Mouse (Mus musculus): ENCODE data around the gene Prkca. TPM values are rescaled to one million over a fixed set of nuclear protein-coding genes. Genes with fewer than 3 reads are reported as not detected.

Gene Prkca
- polyA plus RNA-seq, 1 experiment from 2014 or later, result 19.8 TPM

- Histone ChIP-seq H3K9ac (ENCODE audit: low read length) (no peak overlapping the region), H3K4me2 (ENCODE audit: low read length) (no peak overlapping the region), H3K4me3 (ENCODE audit: low read depth, low read length) (no peak overlapping the region), H3K4me1 (replicated peaks; ENCODE audit: control insufficient read depth, insufficient read depth, low read length) (no peaks in the 10 kb centered on the region), H3K36me3 (ENCODE audit: control insufficient read depth, insufficient read depth, low read length) (no peaks in the 10 kb centered on the region), H3K9me3 (ENCODE audit: control insufficient read depth, low read length) (no peaks in the 10 kb centered on the region), H3K27me3 (replicated peaks; ENCODE audit: control insufficient read depth, insufficient read depth, low read length) (no peaks in the 10 kb centered on the region), H3K27ac (ENCODE audit: low read depth) (no peak overlapping the region)
- 85% methylated on average over 5 of the region's 5 CpGs for WGBS
- ATAC-seq (replicated peaks; ENCODE audit: low FRiP score, low TSS enrichment, low read depth) (no peak), DNase-seq (ENCODE audit: low spot score) (no peak)
Observed at GRCm38 (mm10) chr11:108068430-108068829, 275.3 kb downstream of the Prkca start.

GRCm38 (mm10) chr11:108067161-108067560, 276.6 kb downstream of the Prkca start:
- Histone ChIP-seq H3K4me1 (replicated peaks; ENCODE audit: control insufficient read depth, insufficient read depth, low read length) (no peaks in the 10 kb centered on the region), H3K27ac (ENCODE audit: low read depth) (no peak overlapping the region), H3K9me3 (ENCODE audit: control insufficient read depth, low read length) (no peaks in the 10 kb centered on the region), H3K36me3 (ENCODE audit: control insufficient read depth, insufficient read depth, low read length) (no peaks in the 10 kb centered on the region), H3K27me3 (replicated peaks; ENCODE audit: control insufficient read depth, insufficient read depth, low read length) (no peaks in the 10 kb centered on the region), H3K9ac (ENCODE audit: low read length) (no peak overlapping the region), H3K4me3 (ENCODE audit: low read depth, low read length) (no peak overlapping the region), H3K4me2 (ENCODE audit: low read length) (no peak overlapping the region)
- DNase-seq (ENCODE audit: low spot score), result no peak
- WGBS, result 93% methylated on average over 7 of the region's 7 CpGs
- ATAC-seq (replicated peaks; ENCODE audit: low FRiP score, low TSS enrichment, low read depth), result no peak

GRCm38 (mm10) chr11:108064401-108064800, 279.3 kb downstream of the Prkca start:
- H3K27me3 ChIP-seq (replicated peaks; ENCODE audit: control insufficient read depth, insufficient read depth, low read length), result no peaks in the 10 kb centered on the region
- no peak overlapping the region for H3K4me3 ChIP-seq (ENCODE audit: low read depth, low read length)
- no peak overlapping the region for H3K9ac ChIP-seq (ENCODE audit: low read length)
- ATAC-seq (replicated peaks; ENCODE audit: low FRiP score, low TSS enrichment, low read depth), result no peak
- DNase-seq (ENCODE audit: low spot score), result no peak
- H3K4me1 ChIP-seq (replicated peaks; ENCODE audit: control insufficient read depth, insufficient read depth, low read length), result no peaks in the 10 kb centered on the region
- H3K9me3 ChIP-seq (ENCODE audit: control insufficient read depth, low read length), result no peaks in the 10 kb centered on the region
- H3K36me3 ChIP-seq (ENCODE audit: control insufficient read depth, insufficient read depth, low read length), result no peaks in the 10 kb centered on the region
- WGBS, result 73% methylated on average over 3 of the region's 3 CpGs
- H3K27ac ChIP-seq (ENCODE audit: low read depth), result no peak overlapping the region
- H3K4me2 ChIP-seq (ENCODE audit: low read length), result no peak overlapping the region

GRCm38 (mm10) chr11:108063096-108063495, 280.6 kb downstream of the Prkca start:
- 58% methylated on average over 8 of the region's 8 CpGs for WGBS
- H3K36me3 ChIP-seq (ENCODE audit: control insufficient read depth, insufficient read depth, low read length), result no peaks in the 10 kb centered on the region
- H3K4me1 ChIP-seq (replicated peaks; ENCODE audit: control insufficient read depth, insufficient read depth, low read length), result no peaks in the 10 kb centered on the region
- no peaks in the 10 kb centered on the region for H3K9me3 ChIP-seq (ENCODE audit: control insufficient read depth, low read length)
- H3K27me3 ChIP-seq (replicated peaks; ENCODE audit: control insufficient read depth, insufficient read depth, low read length), result no peaks in the 10 kb centered on the region
- H3K4me3 ChIP-seq (ENCODE audit: low read depth, low read length), result no peak overlapping the region
- no peak overlapping the region for H3K4me2 ChIP-seq (ENCODE audit: low read length)
- H3K9ac ChIP-seq (ENCODE audit: low read length), result no peak overlapping the region
- no peak overlapping the region for H3K27ac ChIP-seq (ENCODE audit: low read depth)
- DNase-seq (ENCODE audit: low spot score) (no peak), ATAC-seq (replicated peaks; ENCODE audit: low FRiP score, low TSS enrichment, low read depth) (no peak)

- no peak overlapping the region for H3K27ac ChIP-seq (ENCODE audit: low read depth)
- H3K4me1 ChIP-seq (replicated peaks; ENCODE audit: control insufficient read depth, insufficient read depth, low read length), result no peaks in the 10 kb centered on the region
- WGBS, result 88% methylated on average over 17 of the region's 17 CpGs
- no peaks in the 10 kb centered on the region for H3K36me3 ChIP-seq (ENCODE audit: control insufficient read depth, insufficient read depth, low read length)
- no peak overlapping the region for H3K4me3 ChIP-seq (ENCODE audit: low read depth, low read length)
- DNase-seq (ENCODE audit: low spot score), result no peak
- no peak overlapping the region for H3K9ac ChIP-seq (ENCODE audit: low read length)
- no peak overlapping the region for H3K4me2 ChIP-seq (ENCODE audit: low read length)
- no peak for ATAC-seq (replicated peaks; ENCODE audit: low FRiP score, low TSS enrichment, low read depth)
- H3K27me3 ChIP-seq (replicated peaks; ENCODE audit: control insufficient read depth, insufficient read depth, low read length), result no peaks in the 10 kb centered on the region
- no peaks in the 10 kb centered on the region for H3K9me3 ChIP-seq (ENCODE audit: control insufficient read depth, low read length)
Observed at GRCm38 (mm10) chr11:108061571-108062479, 281.9 kb downstream of the Prkca start.

- H3K4me1 ChIP-seq (replicated peaks; ENCODE audit: control insufficient read depth, insufficient read depth, low read length), result no peaks in the 10 kb centered on the region
- no peaks in the 10 kb centered on the region for H3K27me3 ChIP-seq (replicated peaks; ENCODE audit: control insufficient read depth, insufficient read depth, low read length)
- DNase-seq (ENCODE audit: low spot score) (no peak), ATAC-seq (replicated peaks; ENCODE audit: low FRiP score, low TSS enrichment, low read depth) (no peak)
- WGBS, result 88% methylated on average over 6 of the region's 6 CpGs
- H3K9ac ChIP-seq (ENCODE audit: low read length), result no peak overlapping the region
- H3K36me3 ChIP-seq (ENCODE audit: control insufficient read depth, insufficient read depth, low read length), result no peaks in the 10 kb centered on the region
- no peak overlapping the region for H3K27ac ChIP-seq (ENCODE audit: low read depth)
- no peak overlapping the region for H3K4me2 ChIP-seq (ENCODE audit: low read length)
- H3K4me3 ChIP-seq (ENCODE audit: low read depth, low read length), result no peak overlapping the region
- no peaks in the 10 kb centered on the region for H3K9me3 ChIP-seq (ENCODE audit: control insufficient read depth, low read length)
Observed at GRCm38 (mm10) chr11:108057138-108057537, 286.6 kb downstream of the Prkca start.

- Histone ChIP-seq H3K4me2 (ENCODE audit: low read length) (no peak overlapping the region), H3K9me3 (ENCODE audit: control insufficient read depth, low read length) (no peaks in the 10 kb centered on the region), H3K4me3 (ENCODE audit: low read depth, low read length) (no peak overlapping the region), H3K27me3 (replicated peaks; ENCODE audit: control insufficient read depth, insufficient read depth, low read length) (no peaks in the 10 kb centered on the region), H3K4me1 (replicated peaks; ENCODE audit: control insufficient read depth, insufficient read depth, low read length) (no peaks in the 10 kb centered on the region), H3K36me3 (ENCODE audit: control insufficient read depth, insufficient read depth, low read length) (no peaks in the 10 kb centered on the region), H3K27ac (ENCODE audit: low read depth) (no peak overlapping the region), H3K9ac (ENCODE audit: low read length) (no peak overlapping the region)
- DNase-seq (ENCODE audit: low spot score) (no peak), ATAC-seq (replicated peaks; ENCODE audit: low FRiP score, low TSS enrichment, low read depth) (no peak)
- 82% methylated on average over 3 of the region's 3 CpGs for whole genome bisulfite sequencing
Observed at GRCm38 (mm10) chr11:108054647-108055046, 289.1 kb downstream of the Prkca start.

- H3K4me1 ChIP-seq (replicated peaks; ENCODE audit: control insufficient read depth, insufficient read depth, low read length), result no peaks in the 10 kb centered on the region
- no peak overlapping the region for H3K4me2 ChIP-seq (ENCODE audit: low read length)
- no peak overlapping the region for H3K27ac ChIP-seq (ENCODE audit: low read depth)
- DNase-seq (ENCODE audit: low spot score) (no peak), ATAC-seq (replicated peaks; ENCODE audit: low FRiP score, low TSS enrichment, low read depth) (no peak)
- 85% methylated on average over 10 of the region's 10 CpGs for WGBS
- H3K4me3 ChIP-seq (ENCODE audit: low read depth, low read length), result no peak overlapping the region
- no peak overlapping the region for H3K9ac ChIP-seq (ENCODE audit: low read length)
- H3K27me3 ChIP-seq (replicated peaks; ENCODE audit: control insufficient read depth, insufficient read depth, low read length), result no peaks in the 10 kb centered on the region
- H3K36me3 ChIP-seq (ENCODE audit: control insufficient read depth, insufficient read depth, low read length), result no peaks in the 10 kb centered on the region
- H3K9me3 ChIP-seq (ENCODE audit: control insufficient read depth, low read length), result no peaks in the 10 kb centered on the region
Observed at GRCm38 (mm10) chr11:108053746-108054145, 290.0 kb downstream of the Prkca start.

GRCm38 (mm10) chr11:108041669-108042068, 302.1 kb downstream of the Prkca start:
- 72% methylated on average over 7 of the region's 7 CpGs for WGBS
- Histone ChIP-seq H3K4me2 (ENCODE audit: low read length) (no peak overlapping the region), H3K4me1 (replicated peaks; ENCODE audit: control insufficient read depth, insufficient read depth, low read length) (no peaks in the 10 kb centered on the region), H3K27me3 (replicated peaks; ENCODE audit: control insufficient read depth, insufficient read depth, low read length) (no peaks in the 10 kb centered on the region), H3K9ac (ENCODE audit: low read length) (no peak overlapping the region), H3K4me3 (ENCODE audit: low read depth, low read length) (no peak overlapping the region), H3K27ac (ENCODE audit: low read depth) (no peak overlapping the region), H3K9me3 (ENCODE audit: control insufficient read depth, low read length) (no peaks in the 10 kb centered on the region), H3K36me3 (ENCODE audit: control insufficient read depth, insufficient read depth, low read length) (no peaks in the 10 kb centered on the region)
- DNase-seq (ENCODE audit: low spot score) (no peak), ATAC-seq (replicated peaks; ENCODE audit: low FRiP score, low TSS enrichment, low read depth) (no peak)
